ENCODE assay signal across 8 mouse cellular contexts in the genomic region with DNA sequence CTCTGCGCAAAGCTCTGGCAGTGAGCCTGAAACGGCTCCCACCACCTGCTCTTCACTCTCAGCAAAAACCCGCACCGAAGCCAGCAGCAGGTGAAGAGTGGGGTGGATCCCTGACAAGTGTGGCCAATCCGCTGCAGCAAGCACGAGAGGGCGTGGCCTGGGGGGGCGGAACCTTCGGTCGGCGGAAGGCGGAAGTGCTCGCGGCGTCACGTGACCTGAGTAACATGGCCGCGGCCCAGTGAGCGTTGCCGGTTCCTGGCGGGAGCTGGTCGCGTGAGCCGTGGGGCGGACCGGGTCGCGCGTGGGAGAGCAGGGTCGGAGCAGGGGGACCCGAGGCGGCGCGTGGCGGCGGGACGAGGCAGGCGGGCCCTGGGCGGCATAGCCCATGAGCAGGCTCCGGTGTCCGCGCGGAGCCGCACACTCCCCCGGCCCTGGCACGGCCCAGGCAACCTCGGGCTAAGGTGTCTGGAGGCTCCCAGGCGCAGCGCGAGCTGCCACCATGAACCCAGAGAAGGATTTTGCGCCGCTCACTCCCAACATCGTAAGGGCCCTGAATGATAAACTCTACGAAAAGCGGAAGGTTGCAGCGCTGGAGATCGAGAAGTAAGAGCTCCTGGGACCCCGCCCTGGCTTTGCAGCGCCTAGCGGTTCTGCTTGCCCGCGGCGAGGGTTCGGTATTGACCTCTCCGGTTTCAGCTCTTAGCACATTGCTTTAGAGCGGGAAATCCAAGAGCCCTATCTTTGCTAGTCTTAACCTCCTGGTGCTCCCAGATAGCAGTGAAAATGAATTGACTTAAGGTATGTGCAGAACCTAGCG. TPM values are rescaled to one million over a fixed set of nuclear protein-coding genes. Genes with fewer than 3 reads are reported as not detected.
DNase-seq lines count a peak whose midpoint lies in the region; ATAC-seq and TF ChIP-seq lines count a peak whose summit lies in the region.

A gene (plus strand): TSS at position 195 of the 817 bp plus-strand sequence.

- peaks cover 9% of the 10 kb centered on the region for H3K36me3 ChIP-seq in ES-Bruce4 (ENCODE audit: control insufficient read depth, insufficient read depth, low read length, poor library complexity, severe bottlenecking)
- no peaks in the 10 kb centered on the region for H3K36me3 ChIP-seq in forebrain, embryonic 13.5 days (ENCODE audit: poor library complexity, severe bottlenecking)
- H3K36me3 ChIP-seq in liver, postnatal 0 days (replicated peaks; ENCODE audit: insufficient read depth, low read length) = no peaks in the 10 kb centered on the region
- H3K36me3 ChIP-seq in neural tube, embryonic 14.5 days (ENCODE audit: control insufficient read depth, insufficient read depth, low read length) = no peaks in the 10 kb centered on the region

- H3K4me1 ChIP-seq in ES-Bruce4 (ENCODE audit: control insufficient read depth, insufficient read depth, low read length) = no peaks in the 10 kb centered on the region
- H3K4me1 ChIP-seq in forebrain, embryonic 13.5 days = peaks cover 24% of the 10 kb centered on the region
- peaks cover 14% of the 10 kb centered on the region for H3K4me1 ChIP-seq in liver, postnatal 0 days (ENCODE audit: insufficient read depth)
- H3K4me1 ChIP-seq in neural tube, embryonic 14.5 days (ENCODE audit: control insufficient read depth, insufficient read depth, low read length) = peaks cover 14% of the 10 kb centered on the region

- H3K4me3 ChIP-seq in ES-Bruce4 (ENCODE audit: low read depth, low read length) = peak within 1 kb of the TSS; percentile 82
- peak within 1 kb of the TSS; percentile 97 for H3K4me3 ChIP-seq in forebrain, embryonic 13.5 days
- H3K4me3 ChIP-seq in liver, postnatal 0 days (ENCODE audit: low read depth, low read length) = peak within 1 kb of the TSS; percentile 84
- peak within 1 kb of the TSS; percentile 89 for H3K4me3 ChIP-seq in neural tube, embryonic 14.5 days (ENCODE audit: low read depth, low read length)

- peak within 1 kb of the TSS; percentile 83 for H3K9ac ChIP-seq in ES-Bruce4 (ENCODE audit: low read depth, poor library complexity, severe bottlenecking)
- H3K9ac ChIP-seq in forebrain, embryonic 13.5 days = peak within 1 kb of the TSS; percentile 81
- H3K9ac ChIP-seq in liver, postnatal 0 days (replicated peaks) = peak within 1 kb of the TSS; percentile 81
- peak within 1 kb of the TSS; percentile 71 for H3K9ac ChIP-seq in neural tube, embryonic 14.5 days (replicated peaks; ENCODE audit: low read depth, low read length)

- WGBS in forebrain, embryonic 13.5 days = under 1% methylated on average over 66 of the region's 67 CpGs
- WGBS in large intestine, adult 2 months = under 1% methylated on average over 67 of the region's 67 CpGs
- WGBS in liver, postnatal 0 days (ENCODE audit: insufficient replicate concordance) = under 1% methylated on average over 57 of the region's 67 CpGs
- under 1% methylated on average over 61 of the region's 67 CpGs for WGBS in neural tube, embryonic 14.5 days

- peak; percentile 95 for TF ChIP-seq POLR2A in ES-Bruce4 (IDR thresholded peaks at IDR 0.05; ENCODE audit: insufficient read depth, low read length)

- H3K27ac ChIP-seq in ES-Bruce4 (ENCODE audit: insufficient read depth, low read length) = no peak within 1 kb of the TSS
- peak within 1 kb of the TSS; percentile 74 for H3K27ac ChIP-seq in forebrain, embryonic 13.5 days
- H3K27ac ChIP-seq in liver, postnatal 0 days (ENCODE audit: low read depth) = peak within 1 kb of the TSS; percentile 68
- peak within 1 kb of the TSS; percentile 58 for H3K27ac ChIP-seq in neural tube, embryonic 14.5 days (ENCODE audit: low read depth, low read length)

- TF ChIP-seq CTCF in ES-Bruce4 (IDR thresholded peaks at IDR 0.05; ENCODE audit: low read depth, low read length) = no peak
- TF ChIP-seq CTCF in liver, postnatal 0 days (IDR thresholded peaks at IDR 0.05; ENCODE audit: low read depth) = no peak

- peak; percentile 97 to 99 for DNase-seq in heart, postnatal 10 days
- peak; percentile 87 for DNase-seq in large intestine, adult 2 months (ENCODE audit: low read depth, low spot score)
- DNase-seq in liver, postnatal 0 days = peak; percentile 100
- DNase-seq in testis, postnatal 10 days (ENCODE audit: low spot score) = peak; percentile 100

- H3K4me2 ChIP-seq in forebrain, embryonic 13.5 days = peak within 1 kb of the TSS; percentile 76
- H3K4me2 ChIP-seq in liver, postnatal 0 days (ENCODE audit: low read depth, low read length) = peak within 1 kb of the TSS; percentile 93
- peak within 1 kb of the TSS; percentile 91 for H3K4me2 ChIP-seq in neural tube, embryonic 14.5 days (ENCODE audit: low read depth, low read length)

- intact Hi-C loops in heart, postnatal 10 days (cut with DNase I) = loop anchor here (10.0 kb wide), 1 partner anchor 404 kb away; a partner anchor contains a TSS

- no peaks in the 10 kb centered on the region for H3K27me3 ChIP-seq in ES-Bruce4 (ENCODE audit: control insufficient read depth, insufficient read depth, low read length, poor library complexity, severe bottlenecking)
- H3K27me3 ChIP-seq in forebrain, embryonic 13.5 days = peaks cover 9% of the 10 kb centered on the region; the same call in 1 of the 2 replicates
- no peaks in the 10 kb centered on the region; the same call in 1 of the 2 replicates for H3K27me3 ChIP-seq in liver, postnatal 0 days (ENCODE audit: insufficient read depth, low read length)
- H3K27me3 ChIP-seq in neural tube, embryonic 14.5 days (ENCODE audit: control insufficient read depth, insufficient read depth, low read length) = no peaks in the 10 kb centered on the region

- H3K9me3 ChIP-seq in ES-Bruce4 (replicated peaks; ENCODE audit: control insufficient read depth, insufficient read depth, low read length, poor library complexity, severe bottlenecking) = no peaks in the 10 kb centered on the region
- H3K9me3 ChIP-seq in forebrain, embryonic 13.5 days (replicated peaks) = no peaks in the 10 kb centered on the region
- H3K9me3 ChIP-seq in liver, postnatal 0 days (ENCODE audit: low read length) = no peaks in the 10 kb centered on the region
- no peaks in the 10 kb centered on the region for H3K9me3 ChIP-seq in neural tube, embryonic 14.5 days (ENCODE audit: control insufficient read depth, low read length)

- ATAC-seq in cerebellum, adult (ENCODE audit: insufficient number of reproducible peaks, low FRiP score, low TSS enrichment) = peak; percentile 91
- peak; percentile 96 for ATAC-seq in forebrain, embryonic 13.5 days
- ATAC-seq in liver, postnatal 0 days = peak; percentile 97
- ATAC-seq in neural tube, embryonic 14.5 days (ENCODE audit: low read depth) = peak; percentile 98

- no peak for TF ChIP-seq EP300 in ES-Bruce4 (IDR thresholded peaks at IDR 0.05; ENCODE audit: insufficient read depth, low read depth, low read length)
- TF ChIP-seq EP300 in liver, postnatal 0 days (IDR thresholded peaks at IDR 0.05; ENCODE audit: low read depth) = no peak

RNA-seq across cellular contexts. Expression of the gene that starts here (rescaled TPM):
- polyA plus RNA-seq in ES-Bruce4 (2011; ENCODE audit: insufficient read depth, insufficient read length, low read depth, missing spikeins) = 31.6 and 36.0 TPM in 2 replicates
- 20.3 and 24.4 TPM in 2 replicates for polyA plus RNA-seq in forebrain, embryonic 13.5 days (2015; fragmentation: Nextera tagmentation; extraction: Ambion mirVana)
- 10 to 100 TPM; 20.8 to 22.4 TPM for total RNA-seq in heart, postnatal 10 days (2021)
- 26.3 and 31.0 TPM in 2 replicates for polyA plus RNA-seq in large intestine, adult 2 months (2012; rRNA removed)
- 5.5 and 6.5 TPM in 2 replicates for polyA plus RNA-seq in liver, postnatal 0 days (2015; fragmentation: Nextera tagmentation; extraction: Ambion mirVana)
- polyA plus RNA-seq in neural tube, embryonic 14.5 days (2014; fragmentation: Nextera tagmentation; extraction: Ambion mirVana) = 31.1 and 31.6 TPM in 2 replicates
